Mouse (Mus musculus): ENCODE results near the gene Crhr2. TPM values are rescaled to one million over a fixed set of nuclear protein-coding genes. Genes with fewer than 3 reads are reported as not detected.

The Crhr2 gene
- polyA plus RNA-seq, 1 experiment from 2014 or later: 1.5 TPM

- 74% methylated on average over 5 of the region's 5 CpGs for WGBS
- H3K36me3 ChIP-seq: no peaks in the 10 kb centered on the region
Observed at GRCm38 (mm10) chr6:55161311-55161761, 28.5 kb upstream of the Crhr2 start.

GRCm38 (mm10) chr6:55159256-55159655 is 26.4 kb upstream of the Crhr2 start:
- H3K27ac ChIP-seq (replicated peaks): no peak overlapping the region
- H3K9ac ChIP-seq (replicated peaks): no peak overlapping the region
- ATAC-seq (ENCODE audit: low FRiP score): no peak
- H3K4me2 ChIP-seq: no peak overlapping the region
- H3K4me1 ChIP-seq: no peaks in the 10 kb centered on the region
- no peak overlapping the region for H3K4me3 ChIP-seq (replicated peaks)
- no peaks in the 10 kb centered on the region for H3K9me3 ChIP-seq (replicated peaks)
- WGBS: 61% methylated on average over 1 of the region's 1 CpGs
- no peaks in the 10 kb centered on the region for H3K36me3 ChIP-seq
- peaks cover 54% of the 10 kb centered on the region for H3K27me3 ChIP-seq (replicated peaks)

More at GRCm38 (mm10) chr6:55161311-55161761, 28.5 kb upstream of the Crhr2 start:
- H3K27me3 ChIP-seq (replicated peaks): peaks cover 69% of the 10 kb centered on the region
- no peak overlapping the region for H3K27ac ChIP-seq (replicated peaks)
- no peaks in the 10 kb centered on the region for H3K9me3 ChIP-seq (replicated peaks)
- no peak overlapping the region for H3K4me2 ChIP-seq
- H3K9ac ChIP-seq (replicated peaks): no peak overlapping the region
- ATAC-seq (ENCODE audit: low FRiP score): no peak
- H3K4me3 ChIP-seq (replicated peaks): no peak overlapping the region
- no peaks in the 10 kb centered on the region for H3K4me1 ChIP-seq

GRCm38 (mm10) chr6:55152226-55152625 is 19.4 kb upstream of the Crhr2 start:
- Histone ChIP-seq H3K36me3 (no peaks in the 10 kb centered on the region), H3K9ac (replicated peaks) (no peak overlapping the region), H3K27me3 (replicated peaks) (peaks cover 13% of the 10 kb centered on the region), H3K4me1 (no peaks in the 10 kb centered on the region), H3K27ac (replicated peaks) (no peak overlapping the region), H3K4me3 (replicated peaks) (no peak overlapping the region), H3K4me2 (no peak overlapping the region), H3K9me3 (replicated peaks) (no peaks in the 10 kb centered on the region)
- no peak for ATAC-seq (ENCODE audit: low FRiP score)
- 96% methylated on average over 3 of the region's 3 CpGs for WGBS

GRCm38 (mm10) chr6:55146138-55146537 is 13.3 kb upstream of the Crhr2 start:
- Histone ChIP-seq H3K4me3 (replicated peaks) (no peak overlapping the region), H3K9me3 (replicated peaks) (no peaks in the 10 kb centered on the region; the same call in 1 of the 2 replicates), H3K4me2 (no peak overlapping the region), H3K27me3 (replicated peaks) (0 out of 2 replicates have a peak, but pooled peaks cover 3% of the 10 kb centered on the region), H3K4me1 (no peaks in the 10 kb centered on the region), H3K9ac (replicated peaks) (no peak overlapping the region), H3K36me3 (no peaks in the 10 kb centered on the region), H3K27ac (replicated peaks) (no peak overlapping the region)
- no peak for ATAC-seq (ENCODE audit: low FRiP score)
- WGBS: 25% methylated on average over 4 of the region's 4 CpGs

- ATAC-seq (ENCODE audit: low FRiP score): no peak
- 80% methylated on average over 5 of the region's 5 CpGs for WGBS
- Histone ChIP-seq H3K4me3 (replicated peaks) (no peak overlapping the region), H3K27ac (replicated peaks) (no peak overlapping the region), H3K36me3 (no peaks in the 10 kb centered on the region), H3K27me3 (replicated peaks) (0 out of 2 replicates have a peak, but pooled peaks cover 3% of the 10 kb centered on the region), H3K9ac (replicated peaks) (no peak overlapping the region), H3K9me3 (replicated peaks) (no peaks in the 10 kb centered on the region; the same call in 1 of the 2 replicates), H3K4me1 (no peaks in the 10 kb centered on the region), H3K4me2 (no peak overlapping the region)
Observed at GRCm38 (mm10) chr6:55145285-55145684, 12.5 kb upstream of the Crhr2 start.

GRCm38 (mm10) chr6:55138343-55138742 is 5.5 kb upstream of the Crhr2 start:
- H3K4me1 ChIP-seq: no peaks in the 10 kb centered on the region
- H3K27me3 ChIP-seq (replicated peaks): no peaks in the 10 kb centered on the region
- H3K9ac ChIP-seq (replicated peaks): no peak overlapping the region
- H3K9me3 ChIP-seq (replicated peaks): no peaks in the 10 kb centered on the region; the same call in 1 of the 2 replicates
- no peak overlapping the region for H3K27ac ChIP-seq (replicated peaks)
- no peaks in the 10 kb centered on the region for H3K36me3 ChIP-seq
- no peak overlapping the region for H3K4me3 ChIP-seq (replicated peaks)
- H3K4me2 ChIP-seq: no peak overlapping the region
- ATAC-seq (ENCODE audit: low FRiP score): no peak

GRCm38 (mm10) chr6:55133425-55133824 is 609 bp upstream of the Crhr2 start:
- H3K27ac ChIP-seq (replicated peaks): no peak overlapping the region
- no peaks in the 10 kb centered on the region for H3K36me3 ChIP-seq
- H3K4me3 ChIP-seq (replicated peaks): no peak overlapping the region
- no peak overlapping the region for H3K9ac ChIP-seq (replicated peaks)
- no peaks in the 10 kb centered on the region for H3K9me3 ChIP-seq (replicated peaks)
- ATAC-seq (ENCODE audit: low FRiP score): no peak
- 97% methylated on average over 1 of the region's 1 CpGs for WGBS
- no peaks in the 10 kb centered on the region for H3K4me1 ChIP-seq
- H3K27me3 ChIP-seq (replicated peaks): no peaks in the 10 kb centered on the region
- no peak overlapping the region for H3K4me2 ChIP-seq

- no peak for ATAC-seq (ENCODE audit: low FRiP score)
- Histone ChIP-seq H3K4me3 (replicated peaks) (no peak overlapping the region), H3K9ac (replicated peaks) (no peak overlapping the region), H3K4me2 (no peak overlapping the region), H3K27ac (replicated peaks) (no peak overlapping the region), H3K27me3 (replicated peaks) (no peaks in the 10 kb centered on the region), H3K9me3 (replicated peaks) (no peaks in the 10 kb centered on the region), H3K4me1 (no peaks in the 10 kb centered on the region), H3K36me3 (no peaks in the 10 kb centered on the region)
- WGBS: 86% methylated on average over 4 of the region's 4 CpGs
Observed at GRCm38 (mm10) chr6:55131301-55131700, 1.5 kb downstream of the Crhr2 start.

- Histone ChIP-seq H3K4me3 (replicated peaks) (no peak overlapping the region), H3K9ac (replicated peaks) (no peak overlapping the region), H3K27ac (replicated peaks) (no peak overlapping the region), H3K9me3 (replicated peaks) (no peaks in the 10 kb centered on the region), H3K4me2 (no peak overlapping the region), H3K36me3 (no peaks in the 10 kb centered on the region), H3K4me1 (no peaks in the 10 kb centered on the region), H3K27me3 (replicated peaks) (no peaks in the 10 kb centered on the region)
- WGBS: 64% methylated on average over 6 of the region's 6 CpGs
- ATAC-seq (ENCODE audit: low FRiP score): no peak
Observed at GRCm38 (mm10) chr6:55130631-55131030, 2.2 kb downstream of the Crhr2 start.

- no peak overlapping the region for H3K27ac ChIP-seq (replicated peaks)
- no peaks in the 10 kb centered on the region for H3K9me3 ChIP-seq (replicated peaks)
- no peaks in the 10 kb centered on the region for H3K27me3 ChIP-seq (replicated peaks)
- H3K4me3 ChIP-seq (replicated peaks): no peak overlapping the region
- no peaks in the 10 kb centered on the region for H3K36me3 ChIP-seq
- no peak for ATAC-seq (ENCODE audit: low FRiP score)
- H3K4me2 ChIP-seq: no peak overlapping the region
- no peak overlapping the region for H3K9ac ChIP-seq (replicated peaks)
- H3K4me1 ChIP-seq: no peaks in the 10 kb centered on the region
Observed at GRCm38 (mm10) chr6:55128391-55128790, 4.4 kb downstream of the Crhr2 start.

GRCm38 (mm10) chr6:55126576-55126975 is 6.2 kb downstream of the Crhr2 start:
- H3K27ac ChIP-seq (replicated peaks): no peak overlapping the region
- H3K4me1 ChIP-seq: 0 out of 2 replicates have a peak, but pooled peaks cover 3% of the 10 kb centered on the region
- H3K9me3 ChIP-seq (replicated peaks): no peaks in the 10 kb centered on the region
- 82% methylated on average over 5 of the region's 5 CpGs for WGBS
- no peaks in the 10 kb centered on the region; the same call in 1 of the 2 replicates for H3K27me3 ChIP-seq (replicated peaks)
- no peak for ATAC-seq (ENCODE audit: low FRiP score)
- no peak overlapping the region for H3K4me3 ChIP-seq (replicated peaks)
- H3K36me3 ChIP-seq: no peaks in the 10 kb centered on the region
- H3K4me2 ChIP-seq: no peak overlapping the region
- no peak overlapping the region for H3K9ac ChIP-seq (replicated peaks)

- H3K4me1 ChIP-seq: peaks cover 6% of the 10 kb centered on the region
- WGBS: 53% methylated on average over 4 of the region's 4 CpGs
Observed at GRCm38 (mm10) chr6:55123056-55123455, 9.8 kb downstream of the Crhr2 start.

More at GRCm38 (mm10) chr6:55123056-55123455, 9.8 kb downstream of the Crhr2 start:
- Histone ChIP-seq H3K9ac (replicated peaks) (no peak overlapping the region), H3K9me3 (replicated peaks) (no peaks in the 10 kb centered on the region), H3K36me3 (no peaks in the 10 kb centered on the region), H3K27ac (replicated peaks) (no peak overlapping the region), H3K4me3 (replicated peaks) (no peak overlapping the region), H3K27me3 (replicated peaks) (peaks cover 25% of the 10 kb centered on the region), H3K4me2 (no peak overlapping the region)
- no peak for ATAC-seq (ENCODE audit: low FRiP score)

Measured in neural tube, embryonic 15.5 days (tissue).